12 mouse cellular contexts compared by ENCODE assay signal in genomic region chr1:194881556-194882223, GRCm38 (mm10). TPM values are rescaled to one million over a fixed set of nuclear protein-coding genes. Genes with fewer than 3 reads are reported as not detected.
DNase-seq lines count a peak whose midpoint lies in the region.
"Had no signal": no experiment of that assay in that cellular context is flagged by ENCODE, and none has a peak within 500 bp of the region (broad histone marks: within the 10 kb centered on the region; RNA-seq: fewer than 3 reads in every experiment).

No protein-coding gene starts in this region.

- intact Hi-C loops in left cerebral cortex, postnatal 14 days (cut with DNase I), result no loop called here

- DNase-seq in frontal cortex, adult 2 months (ENCODE audit: extremely low spot score in 1 of 2, low spot score in 1 of 2), result peak; percentile 44 to 65
- DNase-seq in frontal cortex, postnatal 10 days (ENCODE audit: low spot score in 2 of 2), result no peak
- peak; percentile 6 to 7 for DNase-seq in layer of hippocampus, postnatal 36 days
- no peak for DNase-seq in layer of hippocampus, postnatal 10 days (ENCODE audit: low spot score in 2 of 2)
- DNase-seq in adipocyte (ENCODE audit: low spot score) (peak; percentile 45), MN1 (ENCODE audit: low spot score) (no peak)
- peak; percentile 28 to 38 for DNase-seq in left cerebral cortex, postnatal 14 days (ENCODE audit: low spot score in 2 of 2)
- DNase-seq: cerebellum, adult 9-11 months; gastrocnemius, postnatal 14 days; kidney, adult 11 months; kidney, postnatal 14 days; lung, postnatal 10 days had no signal

RNA-seq across cellular contexts. Expression of gene Cd34, which starts 56.9 kb away (rescaled TPM):
- 43.8 and 48.6 TPM in 2 replicates for polyA plus RNA-seq in frontal cortex, adult 2 months (2012; rRNA removed)
- 10 to 100 TPM; 24.8 to 27.2 TPM for total RNA-seq in layer of hippocampus, postnatal 36 days (2021)
- 10 to 100 TPM; 26.5 to 28.1 TPM for total RNA-seq in layer of hippocampus, postnatal 10 days (2021)
- total RNA-seq in left cerebral cortex, postnatal 14 days (2021), result 10 to 100 TPM; 49.2 to 55.2 TPM

Comparison
In these comparisons a context has a peak if more than half of its experiments do, and no peak if none do; other contexts are left out.
1. DNase-seq: peak in frontal cortex, adult 2 months (2 of 2), layer of hippocampus, postnatal 36 days (2 of 2), adipocyte (single experiment) and left cerebral cortex, postnatal 14 days (2 of 2); none in frontal cortex, postnatal 10 days (0 of 2), layer of hippocampus, postnatal 10 days (0 of 2) and MN1 (single experiment).